ENCODE assay signal across 11 mouse cellular contexts in the genomic region with DNA sequence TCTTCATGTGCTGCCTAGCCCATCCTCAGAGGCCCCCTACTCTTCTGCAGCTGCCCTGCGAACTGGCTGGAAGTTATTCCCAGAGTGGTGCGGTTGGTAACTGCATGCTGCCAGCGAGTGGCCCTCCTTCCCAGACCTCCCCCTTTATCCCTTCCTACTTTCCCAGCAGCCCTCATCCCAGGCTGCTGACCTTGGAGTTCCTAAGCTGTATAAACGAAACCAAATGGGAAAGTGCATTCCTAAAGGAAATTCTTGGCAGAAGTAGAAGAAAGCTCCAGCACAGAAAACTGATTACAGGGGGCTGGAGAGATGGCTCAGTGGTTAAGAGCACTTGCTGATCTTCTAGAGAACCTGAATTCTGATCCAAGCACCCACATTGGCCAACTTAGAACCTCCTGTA. TPM values are rescaled to one million over a fixed set of nuclear protein-coding genes. Genes with fewer than 3 reads are reported as not detected.
A peak's percentile ranks its signal among the peaks of the same experiment; 100 is the strongest.
DNase-seq lines count a peak whose midpoint lies in the region; ATAC-seq and TF ChIP-seq lines count a peak whose summit lies in the region.
"Had no signal": no experiment of that assay in that cellular context is flagged by ENCODE, and none has a peak within 500 bp of the region (broad histone marks: within the 10 kb centered on the region; RNA-seq: fewer than 3 reads in every experiment).

No protein-coding gene starts in this region.

- no peak for TF ChIP-seq CTCF in lung, adult 2 months (IDR thresholded peaks at IDR 0.05; ENCODE audit: insufficient read depth, low read length)

- peaks cover 14% of the 10 kb centered on the region for H3K4me1 ChIP-seq in lung, embryonic 16.5 days (replicated peaks; ENCODE audit: control insufficient read depth, insufficient read depth, low read length)
- H3K4me1 ChIP-seq in lung, adult 2 months (ENCODE audit: control insufficient read depth, insufficient read depth, low read length) = peaks cover 9% of the 10 kb centered on the region
- peaks cover 14% of the 10 kb centered on the region for H3K4me1 ChIP-seq in limb, embryonic 14.5 days (ENCODE audit: control insufficient read depth, insufficient read depth, low read length)
- H3K4me1 ChIP-seq in hindbrain, embryonic 16.5 days (ENCODE audit: control insufficient read depth, insufficient read depth, low read depth, low read length) = peaks cover 11% of the 10 kb centered on the region

- 0 out of 2 replicates have a peak overlapping the region, but pooled peaks have one; percentile 16 for H3K27ac ChIP-seq in lung, embryonic 16.5 days (ENCODE audit: low read length)
- no peak overlapping the region; the same call in 1 of the 2 replicates for H3K27ac ChIP-seq in limb, embryonic 14.5 days (replicated peaks; ENCODE audit: low read depth, low read length)
- no peak overlapping the region for H3K27ac ChIP-seq in hindbrain, embryonic 16.5 days (ENCODE audit: low read depth, low read length)
- H3K27ac ChIP-seq: heart, embryonic 10.5 days; hindbrain, embryonic 14.5 days had no signal

- no peak overlapping the region for H3K4me3 ChIP-seq in lung, embryonic 16.5 days (ENCODE audit: low read length)
- no peak overlapping the region for H3K4me3 ChIP-seq in lung, adult 2 months (replicated peaks; ENCODE audit: extremely low read depth, low read depth, low read length)
- no peak overlapping the region for H3K4me3 ChIP-seq in limb, embryonic 14.5 days (replicated peaks; ENCODE audit: low read length)
- H3K4me3 ChIP-seq in hindbrain, embryonic 16.5 days (ENCODE audit: low read length) = no peak overlapping the region
- H3K4me3 ChIP-seq: heart, embryonic 10.5 days had no signal

- ATAC-seq in lung, embryonic 16.5 days (ENCODE audit: low read depth) = no peak
- ATAC-seq in limb, embryonic 14.5 days (ENCODE audit: low FRiP score, low read depth) = no peak
- ATAC-seq in hindbrain, embryonic 16.5 days = no peak

- peak; percentile 92 for DNase-seq in heart, adult 11 months
- no peak for DNase-seq in heart, postnatal 36 days
- no peak for DNase-seq in lung, adult 2 months
- peak; percentile 49 for DNase-seq in limb, embryonic 14.5 days (ENCODE audit: low spot score)
- peak; percentile 49 for DNase-seq in testis, postnatal 10 days (ENCODE audit: low spot score)
- DNase-seq in natural killer cell, adult 2 months (ENCODE audit: low spot score in 2 of 2) = no peak
- DNase-seq: cerebellum, adult 2 months had no signal

- no peaks in the 10 kb centered on the region for H3K27me3 ChIP-seq in lung, embryonic 16.5 days (ENCODE audit: control insufficient read depth, insufficient read depth, low read depth, low read length)
- no peaks in the 10 kb centered on the region for H3K27me3 ChIP-seq in limb, embryonic 14.5 days (ENCODE audit: control insufficient read depth, insufficient read depth, low read length)
- no peaks in the 10 kb centered on the region for H3K27me3 ChIP-seq in hindbrain, embryonic 16.5 days (replicated peaks; ENCODE audit: control insufficient read depth, insufficient read depth, low read length)

- H3K9me3 ChIP-seq in lung, embryonic 16.5 days (ENCODE audit: control insufficient read depth, low read length) = no peaks in the 10 kb centered on the region
- H3K9me3 ChIP-seq in limb, embryonic 14.5 days (ENCODE audit: control insufficient read depth, low read length) = no peaks in the 10 kb centered on the region
- H3K9me3 ChIP-seq in hindbrain, embryonic 16.5 days (ENCODE audit: control insufficient read depth, low read length) = no peaks in the 10 kb centered on the region
- H3K9me3 ChIP-seq: heart, embryonic 10.5 days had no signal

- no peaks in the 10 kb centered on the region for H3K36me3 ChIP-seq in lung, embryonic 16.5 days (ENCODE audit: control insufficient read depth, insufficient read depth, low read length)
- peaks cover 3% of the 10 kb centered on the region; the same call in 1 of the 2 replicates for H3K36me3 ChIP-seq in limb, embryonic 14.5 days (ENCODE audit: control insufficient read depth, insufficient read depth, low read length)
- H3K36me3 ChIP-seq in hindbrain, embryonic 16.5 days (ENCODE audit: control insufficient read depth, insufficient read depth, low read length) = no peaks in the 10 kb centered on the region
- H3K36me3 ChIP-seq: heart, embryonic 10.5 days had no signal

- no peak for TF ChIP-seq POLR2A in lung, adult 2 months (IDR thresholded peaks at IDR 0.05; ENCODE audit: borderline replicate concordance, extremely low read depth, low read depth, low read length)
- no peak for TF ChIP-seq POLR2A in limb, embryonic 14.5 days (IDR thresholded peaks at IDR 0.05; ENCODE audit: borderline replicate concordance, extremely low read depth, insufficient read depth, insufficient read length)

- WGBS in lung, embryonic 16.5 days = 47% methylated on average over 4 of the region's 4 CpGs
- 53% methylated on average over 4 of the region's 4 CpGs for WGBS in lung, adult 2 months
- WGBS in limb, embryonic 14.5 days = 44% methylated on average over 4 of the region's 4 CpGs
- WGBS in hindbrain, embryonic 16.5 days = 70% methylated on average over 4 of the region's 4 CpGs

- no peak overlapping the region for H3K4me2 ChIP-seq in lung, embryonic 16.5 days (ENCODE audit: low read depth, low read length)
- H3K4me2 ChIP-seq in limb, embryonic 14.5 days (replicated peaks; ENCODE audit: low read depth, low read length, severe bottlenecking) = no peak overlapping the region
- no peak overlapping the region for H3K4me2 ChIP-seq in hindbrain, embryonic 16.5 days (ENCODE audit: low read length)
- H3K4me2 ChIP-seq: hindbrain, embryonic 14.5 days had no signal

- no peak overlapping the region for H3K9ac ChIP-seq in lung, embryonic 16.5 days (ENCODE audit: low read length)
- H3K9ac ChIP-seq in limb, embryonic 14.5 days (ENCODE audit: low read depth, low read length, severe bottlenecking) = no peak overlapping the region
- H3K9ac ChIP-seq in hindbrain, embryonic 16.5 days (ENCODE audit: low read depth, low read length) = no peak overlapping the region
- H3K9ac ChIP-seq: hindbrain, embryonic 14.5 days had no signal

- intact Hi-C loops in heart, postnatal 36 days (cut with DNase I) = no loop called here

RNA-seq across cellular contexts. Expression of gene Kctd7, which starts 2.6 kb away (rescaled TPM):
- total RNA-seq in heart, postnatal 36 days (2021) = 1 to 10 TPM; 1.8 to 2.9 TPM
- 5.5 and 6.1 TPM in 2 replicates for polyA plus RNA-seq in lung, embryonic 16.5 days (2015; fragmentation: Nextera tagmentation; extraction: Ambion mirVana)
- polyA plus RNA-seq in lung, adult 2 months (2012; rRNA removed) = 11.2 and 12.0 TPM in 2 replicates
- polyA plus RNA-seq in limb, embryonic 14.5 days (2012; rRNA removed) = 5.5 and 7.7 TPM in 2 replicates
- polyA plus RNA-seq in limb, embryonic 14.5 days (2014; fragmentation: Nextera tagmentation; extraction: Ambion mirVana) = 6.1 and 6.2 TPM in 2 replicates
- polyA plus RNA-seq in hindbrain, embryonic 16.5 days (2015; fragmentation: Nextera tagmentation; extraction: Ambion mirVana) = 18.9 and 19.5 TPM in 2 replicates

RNA-seq across cellular contexts. Expression of gene Rabgef1, which starts 29.6 kb away (rescaled TPM):
- total RNA-seq in heart, postnatal 36 days (2021) = 10 to 100 TPM; 20.6 to 21.2 TPM
- polyA plus RNA-seq in lung, embryonic 16.5 days (2015; fragmentation: Nextera tagmentation; extraction: Ambion mirVana) = 31.1 and 32.4 TPM in 2 replicates
- 24.3 and 32.2 TPM in 2 replicates for polyA plus RNA-seq in lung, adult 2 months (2012; rRNA removed)
- 20.2 and 21.7 TPM in 2 replicates for polyA plus RNA-seq in limb, embryonic 14.5 days (2012; rRNA removed)
- polyA plus RNA-seq in limb, embryonic 14.5 days (2014; fragmentation: Nextera tagmentation; extraction: Ambion mirVana) = 19.4 and 24.2 TPM in 2 replicates
- 40.0 and 41.7 TPM in 2 replicates for polyA plus RNA-seq in hindbrain, embryonic 16.5 days (2015; fragmentation: Nextera tagmentation; extraction: Ambion mirVana)

Comparison
In these comparisons a context has a peak if more than half of its experiments do, and no peak if none do; other contexts are left out.
1. DNase-seq: peak in heart, adult 11 months (single experiment), limb, embryonic 14.5 days (single experiment) and testis, postnatal 10 days (single experiment); none in heart, postnatal 36 days (0 of 2), lung, adult 2 months (single experiment) and natural killer cell, adult 2 months (0 of 2).